Comparison of ENCODE assay signal across 14 mouse cellular contexts in genomic region chr12:69257836-69258235, GRCm38 (mm10). TPM values are rescaled to one million over a fixed set of nuclear protein-coding genes. Genes with fewer than 3 reads are reported as not detected.
DNase-seq lines count a peak whose midpoint lies in the region; ATAC-seq and TF ChIP-seq lines count a peak whose summit lies in the region.
"Had no signal": no experiment of that assay in that cellular context is flagged by ENCODE, and none has a peak within 500 bp of the region (broad histone marks: within the 10 kb centered on the region; RNA-seq: fewer than 3 reads in every experiment).

No protein-coding gene starts in this region.

- no peak overlapping the region for H3K27ac ChIP-seq in lung, postnatal 0 days (ENCODE audit: low read length)
- no peak overlapping the region for H3K27ac ChIP-seq in liver, embryonic 14.5 days
- H3K27ac ChIP-seq in spleen, adult 2 months (ENCODE audit: insufficient read depth, low read length) = peak overlapping the region; percentile 67; the same call in 1 of the 2 replicates
- H3K27ac ChIP-seq: embryonic facial prominence, embryonic 15.5 days; hindbrain, embryonic 14.5 days; kidney, postnatal 0 days; limb, embryonic 15.5 days had no signal

- H3K4me2 ChIP-seq in lung, postnatal 0 days (replicated peaks; ENCODE audit: low read depth, low read length) = no peak overlapping the region
- peak overlapping the region; percentile 45 for H3K4me2 ChIP-seq in liver, embryonic 14.5 days (ENCODE audit: low read depth)
- H3K4me2 ChIP-seq: embryonic facial prominence, embryonic 15.5 days; heart, embryonic 12.5 days; hindbrain, embryonic 14.5 days; limb, embryonic 15.5 days had no signal

- no peaks in the 10 kb centered on the region for H3K4me1 ChIP-seq in lung, postnatal 0 days (ENCODE audit: insufficient read depth, low read depth, low read length)
- peaks cover 2 to 3% of the 10 kb centered on the region in 2 experiments; a peak in 1 of 4 replicates for H3K4me1 ChIP-seq in liver, embryonic 14.5 days (replicated peaks; ENCODE audit: control insufficient read depth in 2 of 2, insufficient read depth in 2 of 2, low read length in 1 of 2)
- peaks cover 7% of the 10 kb centered on the region; the same call in 1 of the 2 replicates for H3K4me1 ChIP-seq in spleen, adult 2 months (ENCODE audit: control insufficient read depth, insufficient read depth, insufficient read length)
- H3K4me1 ChIP-seq: embryonic facial prominence, embryonic 15.5 days; heart, embryonic 12.5 days; limb, embryonic 15.5 days had no signal

- intact Hi-C loops in left cerebral cortex, postnatal 4 days (cut with DNase I) = no loop called here

- no peak for ATAC-seq in lung, postnatal 0 days
- peak; percentile 37; the same call in 1 of the 2 replicates for ATAC-seq in liver, embryonic 14.5 days (ENCODE audit: insufficient read depth)
- ATAC-seq in frontal cortex, adult (ENCODE audit: low TSS enrichment) = no peak

- no peaks in the 10 kb centered on the region for H3K27me3 ChIP-seq in lung, postnatal 0 days (replicated peaks; ENCODE audit: insufficient read depth, low read length)
- H3K27me3 ChIP-seq in liver, embryonic 14.5 days (ENCODE audit: control insufficient read depth, insufficient read depth, low read length) = no peaks in the 10 kb centered on the region
- H3K27me3 ChIP-seq in spleen, adult 2 months (ENCODE audit: control insufficient read depth, insufficient read depth, low read length) = no peaks in the 10 kb centered on the region
- H3K27me3 ChIP-seq: embryonic facial prominence, embryonic 15.5 days; heart, embryonic 12.5 days; limb, embryonic 15.5 days had no signal

- no peaks in the 10 kb centered on the region for H3K36me3 ChIP-seq in lung, postnatal 0 days (ENCODE audit: insufficient read depth, low read length)
- no peaks in the 10 kb centered on the region for H3K36me3 ChIP-seq in liver, embryonic 14.5 days (replicated peaks; ENCODE audit: control insufficient read depth, insufficient read depth, low read depth)
- H3K36me3 ChIP-seq in spleen, adult 2 months (ENCODE audit: control insufficient read depth, insufficient read depth, low read length) = peaks cover 2% of the 10 kb centered on the region; the same call in 1 of the 2 replicates
- H3K36me3 ChIP-seq: embryonic facial prominence, embryonic 15.5 days; heart, embryonic 12.5 days; limb, embryonic 15.5 days had no signal

- WGBS in lung, postnatal 0 days = 75% methylated on average over 11 of the region's 11 CpGs
- WGBS in liver, embryonic 14.5 days (ENCODE audit: insufficient replicate concordance) = 8% methylated on average over 11 of the region's 11 CpGs
- 8% methylated on average over 11 of the region's 11 CpGs for WGBS in spleen, adult 2 months

- peak; percentile 11 to 29 for DNase-seq in lung, postnatal 4 days
- DNase-seq in lung, postnatal 0 days (ENCODE audit: low spot score) = no peak
- no peak for DNase-seq in liver, embryonic 14.5 days (ENCODE audit: low read depth in 3 of 3, low spot score in 3 of 3)
- peak; percentile 50 to 66 for DNase-seq in spleen, adult 2 months (ENCODE audit: low read depth in 1 of 2, low spot score in 2 of 2)
- no peak for DNase-seq in right cerebral cortex, adult 2 months (ENCODE audit: low spot score in 2 of 2)
- no peak for DNase-seq in left cerebral cortex, postnatal 4 days
- DNase-seq in heart, postnatal 4 days = no peak
- DNase-seq: cerebellum, postnatal 10 days had no signal

- no peak overlapping the region for H3K9ac ChIP-seq in lung, postnatal 0 days (replicated peaks; ENCODE audit: low read depth)
- H3K9ac ChIP-seq in liver, embryonic 14.5 days (replicated peaks) = no peak overlapping the region
- H3K9ac ChIP-seq: embryonic facial prominence, embryonic 15.5 days; heart, embryonic 12.5 days; hindbrain, embryonic 14.5 days; limb, embryonic 15.5 days had no signal

- no peak overlapping the region for H3K4me3 ChIP-seq in lung, postnatal 0 days (ENCODE audit: low read depth, low read length)
- H3K4me3 ChIP-seq in liver, embryonic 14.5 days (ENCODE audit: insufficient read depth in 1 of 2, low read depth in 2 of 2, low read length in 2 of 2) = no peak overlapping the region
- H3K4me3 ChIP-seq in spleen, adult 2 months (ENCODE audit: extremely low read depth, insufficient read depth, insufficient read length) = no peak overlapping the region
- H3K4me3 ChIP-seq: embryonic facial prominence, embryonic 15.5 days; heart, embryonic 12.5 days; limb, embryonic 15.5 days had no signal

- no peak for TF ChIP-seq EP300 in lung, postnatal 0 days (IDR thresholded peaks at IDR 0.05)
- no peak for TF ChIP-seq EP300 in liver, embryonic 14.5 days (IDR thresholded peaks at IDR 0.05; ENCODE audit: low read depth)

- no peak for TF ChIP-seq POLR2A in spleen, adult 2 months (IDR thresholded peaks at IDR 0.05; ENCODE audit: low read depth, low read length)

- H3K9me3 ChIP-seq in lung, postnatal 0 days (ENCODE audit: low read length) = no peaks in the 10 kb centered on the region
- no peaks in the 10 kb centered on the region for H3K9me3 ChIP-seq in liver, embryonic 14.5 days (ENCODE audit: control insufficient read depth, low read length)
- H3K9me3 ChIP-seq: embryonic facial prominence, embryonic 15.5 days; heart, embryonic 12.5 days; limb, embryonic 15.5 days had no signal

- TF ChIP-seq CTCF in lung, postnatal 0 days (IDR thresholded peaks at IDR 0.05) = no peak
- no peak for TF ChIP-seq CTCF in liver, embryonic 14.5 days (IDR thresholded peaks at IDR 0.05; ENCODE audit: low read depth)
- TF ChIP-seq CTCF in spleen, adult 2 months (IDR thresholded peaks at IDR 0.05; ENCODE audit: extremely low read depth, insufficient read depth, insufficient read length, insufficient replicate concordance) = no peak

RNA-seq across cellular contexts. Expression of gene Klhdc1, which starts 16.9 kb away (rescaled TPM):
- 22.7 and 25.5 TPM in 2 replicates for polyA plus RNA-seq in lung, postnatal 0 days (2015; fragmentation: Nextera tagmentation; extraction: Ambion mirVana)
- 0.26 and 3.3 TPM in 2 replicates for polyA plus RNA-seq in liver, embryonic 14.5 days (2012; rRNA removed)
- 1.9 and 3.6 TPM in 2 replicates for polyA plus RNA-seq in liver, embryonic 14.5 days (2014; fragmentation: Nextera tagmentation; extraction: Ambion mirVana)
- 2.4 TPM in 2 replicates for polyA plus RNA-seq in spleen, adult 2 months (2012; rRNA removed)
- total RNA-seq in left cerebral cortex, postnatal 4 days (2021) = 10 to 100 TPM; 13.1 to 16.1 TPM
- 10 to 100 TPM; 10.8 to 11.3 TPM for total RNA-seq in heart, postnatal 4 days (2021)

RNA-seq across cellular contexts. Expression of gene Pole2, which starts 29.8 kb away (rescaled TPM):
- 5.3 and 6.1 TPM in 2 replicates for polyA plus RNA-seq in lung, postnatal 0 days (2015; fragmentation: Nextera tagmentation; extraction: Ambion mirVana)
- 18.9 and 25.6 TPM in 2 replicates for polyA plus RNA-seq in liver, embryonic 14.5 days (2012; rRNA removed)
- polyA plus RNA-seq in liver, embryonic 14.5 days (2014; fragmentation: Nextera tagmentation; extraction: Ambion mirVana) = 25.8 and 28.3 TPM in 2 replicates
- 4.2 and 4.4 TPM in 2 replicates for polyA plus RNA-seq in spleen, adult 2 months (2012; rRNA removed)
- 1 to 10 TPM; 2.4 to 2.7 TPM for total RNA-seq in left cerebral cortex, postnatal 4 days (2021)
- 10 to 100 TPM in 1 of 2 experiments, 1 to 10 TPM in 1; 9.4 to 10.0 TPM for total RNA-seq in heart, postnatal 4 days (2021)

RNA-seq across cellular contexts. Expression of gene Klhdc2, which starts 38.6 kb away (rescaled TPM):
- polyA plus RNA-seq in lung, postnatal 0 days (2015; fragmentation: Nextera tagmentation; extraction: Ambion mirVana) = 82.1 and 83.9 TPM in 2 replicates
- polyA plus RNA-seq in liver, embryonic 14.5 days (2012; rRNA removed) = 28.8 and 43.4 TPM in 2 replicates
- polyA plus RNA-seq in liver, embryonic 14.5 days (2014; fragmentation: Nextera tagmentation; extraction: Ambion mirVana) = 84.9 and 92.3 TPM in 2 replicates
- 19.1 and 30.5 TPM in 2 replicates for polyA plus RNA-seq in spleen, adult 2 months (2012; rRNA removed)
- total RNA-seq in left cerebral cortex, postnatal 4 days (2021) = 100 to 1,000 TPM; 150 to 166 TPM
- total RNA-seq in heart, postnatal 4 days (2021) = 100 to 1,000 TPM in 1 of 2 experiments, 10 to 100 TPM in 1; 99.3 to 107 TPM

RNA-seq across cellular contexts. Expression of gene Gm49384, which starts 53.8 kb away (rescaled TPM):
- 6.3 and 6.4 TPM in 2 replicates for polyA plus RNA-seq in lung, postnatal 0 days (2015; fragmentation: Nextera tagmentation; extraction: Ambion mirVana)
- polyA plus RNA-seq in liver, embryonic 14.5 days (2012; rRNA removed) = 1.2 and 8.0 TPM in 2 replicates
- polyA plus RNA-seq in liver, embryonic 14.5 days (2014; fragmentation: Nextera tagmentation; extraction: Ambion mirVana) = 16.3 and 17.4 TPM in 2 replicates
- polyA plus RNA-seq in spleen, adult 2 months (2012; rRNA removed) = 0.25 and 0.47 TPM in 2 replicates
- total RNA-seq in left cerebral cortex, postnatal 4 days (2021) = 1 to 10 TPM; 4.4 to 7.0 TPM
- total RNA-seq in heart, postnatal 4 days (2021) = 1 to 10 TPM; 8.4 to 10.0 TPM

RNA-seq across cellular contexts. Expression of gene Dnaaf2, which starts 59.6 kb away (rescaled TPM):
- polyA plus RNA-seq in lung, postnatal 0 days (2015; fragmentation: Nextera tagmentation; extraction: Ambion mirVana) = 5.8 and 6.3 TPM in 2 replicates
- polyA plus RNA-seq in liver, embryonic 14.5 days (2012; rRNA removed) = 2.8 TPM in 2 replicates
- 2.9 TPM in 2 replicates for polyA plus RNA-seq in liver, embryonic 14.5 days (2014; fragmentation: Nextera tagmentation; extraction: Ambion mirVana)
- polyA plus RNA-seq in spleen, adult 2 months (2012; rRNA removed) = 1.4 and 1.5 TPM in 2 replicates
- total RNA-seq in left cerebral cortex, postnatal 4 days (2021) = 1 to 10 TPM; 2.5 to 2.6 TPM
- 1 to 10 TPM; 1.9 to 2.4 TPM for total RNA-seq in heart, postnatal 4 days (2021)

Comparison
In these comparisons a context has a peak if more than half of its experiments do, and no peak if none do; other contexts are left out.
1. DNase-seq: peak in lung, postnatal 4 days (2 of 2) and spleen, adult 2 months (2 of 2); none in lung, postnatal 0 days (single experiment), liver, embryonic 14.5 days (0 of 3), right cerebral cortex, adult 2 months (0 of 2), left cerebral cortex, postnatal 4 days (single experiment) and heart, postnatal 4 days (single experiment).